Mouse (Mus musculus) limb, embryonic 14.5 days (tissue): ENCODE measurements around the gene Wdr92. TPM values are rescaled to one million over a fixed set of nuclear protein-coding genes. Genes with fewer than 3 reads are reported as not detected.

Experiments
- ATAC-seq: fragments of 200-750 bp; cut with Nextera tagmentation; 2 replicates; pipeline ENCODE4 v1.8.0; 2017; ENCODE audit warnings: low read depth, moderate number of reproducible peaks, moderate TSS enrichment; ENCODE audit not compliant: low FRiP score
- DNase-seq: peaks from one replicate; pipeline ENCODE4 v3.0.0-alpha.2; 2015; ENCODE audit warnings: low spot score
- H3K27ac ChIP-seq: fragments of 300-500 bp; sonication (generic); replicated peaks from 2 replicates; pipeline ENCODE4 v1.5.1; 2014; ENCODE audit warnings: low read depth, mild to moderate bottlenecking, low read length, moderate library complexity, mixed read lengths
- H3K27me3 ChIP-seq: fragments of 300-500 bp; sonication (generic); 2 replicates; pipeline ENCODE4 v1.6.1; 2014; ENCODE audit warnings: low read length, mixed read lengths; ENCODE audit not compliant: control insufficient read depth, insufficient read depth
- H3K36me3 ChIP-seq: fragments of 300-500 bp; sonication (generic); 2 replicates; pipeline ENCODE4 v1.6.1; 2014; ENCODE audit warnings: mild to moderate bottlenecking, low read length, moderate library complexity, mixed read lengths; ENCODE audit not compliant: control insufficient read depth, insufficient read depth
- H3K4me1 ChIP-seq: fragments of 300-500 bp; sonication (generic); 2 replicates; pipeline ENCODE4 v1.6.1; 2014; ENCODE audit warnings: antibody characterized with exemption, low read length, mixed read lengths; ENCODE audit not compliant: control insufficient read depth, insufficient read depth
- H3K4me2 ChIP-seq: fragments of 300-500 bp; sonication (generic); replicated peaks from 2 replicates; pipeline ENCODE4 v1.6.1; 2014; ENCODE audit warnings: low read depth, mild to moderate bottlenecking, low read length, moderate library complexity; ENCODE audit not compliant: severe bottlenecking
- H3K4me3 ChIP-seq: fragments of 300-500 bp; sonication (generic); replicated peaks from 2 replicates; pipeline ENCODE4 v1.5.1; 2014; ENCODE audit warnings: low read length
- H3K9ac ChIP-seq: fragments of 300-500 bp; sonication (generic); 2 replicates; pipeline ENCODE4 v1.6.1; 2014; ENCODE audit warnings: mild to moderate bottlenecking, low read depth, low read length, moderate library complexity; ENCODE audit not compliant: severe bottlenecking
- H3K9me3 ChIP-seq: fragments of 300-500 bp; sonication (generic); 2 replicates; pipeline ENCODE4 v1.6.1; 2016; ENCODE audit warnings: low read length; ENCODE audit not compliant: control insufficient read depth
- POLR2A ChIP-seq: fragments of 200-500 bp; IDR thresholded peaks from 2 replicates; pipeline ENCODE4 v1.8.0; 2012; ENCODE audit warnings: inconsistent platforms, mild to moderate bottlenecking, moderate library complexity, borderline replicate concordance; ENCODE audit not compliant: insufficient read depth, insufficient read length; ENCODE audit errors: extremely low read depth
- whole genome bisulfite sequencing: fragments of 180-500 bp; shearing (Covaris S2); extraction: QIAGEN DNeasy Blood & Tissue Kit; methylation state at CpG from one replicate; pipeline ENCODE4 v1.1.7; 2014; 5-methylcytosine and 5-hydroxymethylcytosine counted together
- polyA plus RNA-seq, 2 experiments: library from polyadenylated mRNA; depleted of rRNA in 1 of 2; stranded (reverse) in 1 of 2; unstranded in 1 of 2; fragments of >200 nt; fragmentation: Nextera tagmentation in 1 of 2; extraction: Ambion mirVana in 1 of 2; gene quantifications; 2 replicates each; pipeline versions ENCODE4 v1.2.1 to v1.2.3; 2012 to 2014

Wdr92 gene
- polyA plus RNA-seq, 2 experiments, result 15.6 to 25.5 TPM

GRCm38 (mm10) chr11:17192151-17192844 is 10.4 kb downstream of the Wdr92 start:
- Histone ChIP-seq H3K4me3 (no peak overlapping the region), H3K27me3 (no peaks in the 10 kb centered on the region), H3K36me3 (peaks cover 30% of the 10 kb centered on the region), H3K9ac (no peak overlapping the region), H3K27ac (no peak overlapping the region), H3K4me2 (no peak overlapping the region), H3K9me3 (no peaks in the 10 kb centered on the region), H3K4me1 (no peaks in the 10 kb centered on the region)
- WGBS, result 89% methylated on average over 9 of the region's 9 CpGs
- DNase-seq (no peak), ATAC-seq (no peak)
- no peak for TF ChIP-seq POLR2A

GRCm38 (mm10) chr11:17199170-17199569 is 17.3 kb downstream of the Wdr92 start:
- no peak for TF ChIP-seq POLR2A
- Histone ChIP-seq H3K36me3 (peaks cover 76% of the 10 kb centered on the region), H3K9me3 (no peaks in the 10 kb centered on the region), H3K4me1 (no peaks in the 10 kb centered on the region), H3K9ac (no peak overlapping the region), H3K4me2 (no peak overlapping the region), H3K27ac (no peak overlapping the region), H3K27me3 (no peaks in the 10 kb centered on the region), H3K4me3 (no peak overlapping the region)
- WGBS, result 90% methylated on average over 5 of the region's 5 CpGs
- DNase-seq (no peak), ATAC-seq (no peak)

GRCm38 (mm10) chr11:17199840-17200501 is 18.1 kb downstream of the Wdr92 start:
- 96% methylated on average over 3 of the region's 3 CpGs for WGBS
- H3K4me2 ChIP-seq, result no peak overlapping the region
- no peak for TF ChIP-seq POLR2A
- no peak overlapping the region for H3K9ac ChIP-seq
- no peaks in the 10 kb centered on the region for H3K4me1 ChIP-seq
- H3K27me3 ChIP-seq, result no peaks in the 10 kb centered on the region
- ATAC-seq (no peak), DNase-seq (no peak)
- peaks cover 71% of the 10 kb centered on the region for H3K36me3 ChIP-seq
- H3K9me3 ChIP-seq, result no peaks in the 10 kb centered on the region
- no peak overlapping the region for H3K4me3 ChIP-seq
- no peak overlapping the region for H3K27ac ChIP-seq

GRCm38 (mm10) chr11:17200936-17201335 is 19.0 kb downstream of the Wdr92 start:
- ATAC-seq, result no peak
- Histone ChIP-seq H3K4me3 (no peak overlapping the region), H3K36me3 (peaks cover 67% of the 10 kb centered on the region), H3K9ac (no peak overlapping the region), H3K27me3 (no peaks in the 10 kb centered on the region), H3K4me2 (no peak overlapping the region), H3K27ac (no peak overlapping the region), H3K9me3 (no peaks in the 10 kb centered on the region), H3K4me1 (no peaks in the 10 kb centered on the region)
- WGBS, result 92% methylated on average over 4 of the region's 4 CpGs
- no peak for DNase-seq
- no peak for TF ChIP-seq POLR2A

- no peak overlapping the region for H3K27ac ChIP-seq
- 89% methylated on average over 6 of the region's 6 CpGs for WGBS
Measured at GRCm38 (mm10) chr11:17202481-17202880, 20.6 kb downstream of the Wdr92 start.

More at GRCm38 (mm10) chr11:17202481-17202880, 20.6 kb downstream of the Wdr92 start:
- ATAC-seq (no peak), DNase-seq (no peak)
- Histone ChIP-seq H3K36me3 (peaks cover 66% of the 10 kb centered on the region), H3K27me3 (no peaks in the 10 kb centered on the region), H3K9ac (no peak overlapping the region), H3K4me2 (no peak overlapping the region), H3K9me3 (no peaks in the 10 kb centered on the region), H3K4me1 (no peaks in the 10 kb centered on the region), H3K4me3 (no peak overlapping the region)
- no peak for TF ChIP-seq POLR2A
